Mouse (Mus musculus) stomach, embryonic 16.5 days (tissue): ENCODE data around the gene AI661453. TPM values are rescaled to one million over a fixed set of nuclear protein-coding genes. Genes with fewer than 3 reads are reported as not detected.

Source experiments
- ATAC-seq: fragments of 200-750 bp; cut with Nextera tagmentation; 2 replicates; pipeline ENCODE4 v1.8.0; 2017; ENCODE audit warnings: moderate number of reproducible peaks, moderate TSS enrichment; ENCODE audit not compliant: insufficient read depth, low FRiP score
- H3K27ac ChIP-seq: fragments of 300-500 bp; sonication (generic); 2 replicates; pipeline ENCODE4 v1.5.1; 2014; ENCODE audit warnings: low read length
- H3K27me3 ChIP-seq: fragments of 300-500 bp; sonication (generic); 2 replicates; pipeline ENCODE4 v1.6.1; 2014; ENCODE audit warnings: low read length, control low read depth, mixed read lengths; ENCODE audit not compliant: control insufficient read depth, insufficient read depth
- H3K36me3 ChIP-seq: fragments of 300-500 bp; sonication (generic); 2 replicates; pipeline ENCODE4 v1.6.1; 2014; ENCODE audit warnings: low read length; ENCODE audit not compliant: control insufficient read depth, insufficient read depth
- H3K4me1 ChIP-seq: fragments of 300-500 bp; sonication (generic); 2 replicates; pipeline ENCODE4 v1.6.1; 2014; ENCODE audit warnings: low read length, control low read depth, mixed read lengths; ENCODE audit not compliant: control insufficient read depth, insufficient read depth
- H3K4me2 ChIP-seq: fragments of 300-500 bp; sonication (generic); 2 replicates; pipeline ENCODE4 v1.6.1; 2014; ENCODE audit warnings: low read depth, low read length, mixed read lengths
- H3K4me3 ChIP-seq: fragments of 300-500 bp; sonication (generic); replicated peaks from 2 replicates; pipeline ENCODE4 v1.5.1; 2014; ENCODE audit warnings: mild to moderate bottlenecking, low read length
- H3K9ac ChIP-seq: fragments of 300-500 bp; sonication (generic); 2 replicates; pipeline ENCODE4 v1.6.1; 2014; ENCODE audit warnings: low read length
- H3K9me3 ChIP-seq: fragments of 300-500 bp; sonication (generic); replicated peaks from 2 replicates; pipeline ENCODE4 v1.6.1; 2016; ENCODE audit warnings: low read length, control low read depth; ENCODE audit not compliant: control insufficient read depth
- WGBS: fragments of 180-500 bp; shearing (Covaris S2); extraction: QIAGEN DNeasy Blood & Tissue Kit; methylation state at CpG from one replicate; pipeline ENCODE4 v1.1.7; 2014; 5-methylcytosine and 5-hydroxymethylcytosine counted together
- polyA plus RNA-seq: library from polyadenylated mRNA; unstranded; fragments of >200 nt; fragmentation: Nextera tagmentation; extraction: Ambion mirVana; gene quantifications from 2 replicates; pipeline ENCODE4 v1.2.1, GENCODE M21; 2015

AI661453 gene
- polyA plus RNA-seq, 1 experiment from 2014 or later: 5.1 TPM

- WGBS: 31% methylated on average over 8 of the region's 8 CpGs
- Histone ChIP-seq H3K4me2 (0 out of 2 replicates have a peak overlapping the region, but pooled peaks have one; percentile 11), H3K9ac (peak overlapping the region; percentile 54; the same call in 1 of the 2 replicates), H3K4me3 (no peak overlapping the region), H3K27ac (peak overlapping the region; percentile 86), H3K36me3 (no peaks in the 10 kb centered on the region), H3K27me3 (no peaks in the 10 kb centered on the region), H3K4me1 (peaks cover 38% of the 10 kb centered on the region), H3K9me3 (no peaks in the 10 kb centered on the region)
- peak; percentile 1; the same call in 1 of the 2 replicates for ATAC-seq
Measured at GRCm38 (mm10) chr17:47448523-47449372, 12.3 kb downstream of the AI661453 start.

GRCm38 (mm10) chr17:47449432-47449831 lies 13.0 kb downstream of the AI661453 start:
- Histone ChIP-seq H3K27me3 (no peaks in the 10 kb centered on the region), H3K9me3 (no peaks in the 10 kb centered on the region), H3K4me3 (no peak overlapping the region), H3K27ac (peak overlapping the region; percentile 86), H3K4me1 (peaks cover 41% of the 10 kb centered on the region), H3K36me3 (no peaks in the 10 kb centered on the region), H3K4me2 (0 out of 2 replicates have a peak overlapping the region, but pooled peaks have one; percentile 11), H3K9ac (peak overlapping the region; percentile 54; the same call in 1 of the 2 replicates)
- ATAC-seq: no peak
- WGBS: 59% methylated on average over 5 of the region's 5 CpGs

DNA sequence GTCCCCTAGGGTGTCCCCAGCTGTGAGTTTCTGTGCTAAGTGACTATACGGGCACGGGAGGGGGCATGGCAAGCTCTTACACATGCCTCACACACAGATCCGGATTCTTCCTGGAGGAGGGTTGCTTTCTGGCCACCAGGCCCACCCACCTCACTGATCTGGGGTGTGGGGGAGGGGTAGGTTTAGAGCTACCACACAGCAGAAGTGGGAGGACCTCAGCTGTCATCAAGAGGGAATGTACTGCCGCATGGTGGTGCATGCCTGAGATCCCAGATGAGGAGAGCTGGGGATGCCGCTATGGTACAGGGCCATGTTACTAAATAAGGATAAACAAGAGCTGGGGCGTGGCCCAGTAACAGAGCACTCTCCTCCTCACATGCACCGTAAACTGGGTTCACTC lies 13.8 kb downstream of the AI661453 start:
- ATAC-seq: peak; percentile 27
- Histone ChIP-seq H3K4me1 (peaks cover 41% of the 10 kb centered on the region), H3K9ac (no peak overlapping the region), H3K36me3 (no peaks in the 10 kb centered on the region), H3K27ac (peak overlapping the region; percentile 86), H3K27me3 (no peaks in the 10 kb centered on the region), H3K4me3 (no peak overlapping the region), H3K4me2 (no peak overlapping the region), H3K9me3 (no peaks in the 10 kb centered on the region)
- 29% methylated on average over 7 of the region's 7 CpGs for WGBS

GRCm38 (mm10) chr17:47450880-47451565 lies 14.6 kb downstream of the AI661453 start:
- H3K27me3 ChIP-seq: no peaks in the 10 kb centered on the region
- no peaks in the 10 kb centered on the region for H3K9me3 ChIP-seq
- H3K27ac ChIP-seq: peak overlapping the region; percentile 69
- 61% methylated on average over 12 of the region's 12 CpGs for WGBS
- H3K4me1 ChIP-seq: peaks cover 41% of the 10 kb centered on the region
- no peak overlapping the region for H3K4me3 ChIP-seq
- no peaks in the 10 kb centered on the region for H3K36me3 ChIP-seq
- H3K9ac ChIP-seq: peak overlapping the region; percentile 9; the same call in 1 of the 2 replicates
- ATAC-seq: peak; percentile 78
- H3K4me2 ChIP-seq: no peak overlapping the region

- no peaks in the 10 kb centered on the region for H3K9me3 ChIP-seq
- H3K27ac ChIP-seq: no peak overlapping the region
- no peak for ATAC-seq
Measured at GRCm38 (mm10) chr17:47452886-47453285, 16.5 kb downstream of the AI661453 start.

GRCm38 (mm10) chr17:47454675-47455074 lies 18.3 kb downstream of the AI661453 start:
- Histone ChIP-seq H3K36me3 (no peaks in the 10 kb centered on the region), H3K27ac (no peak overlapping the region; the same call in 1 of the 2 replicates), H3K27me3 (no peaks in the 10 kb centered on the region), H3K9ac (no peak overlapping the region), H3K4me1 (peaks cover 24% of the 10 kb centered on the region), H3K4me2 (no peak overlapping the region), H3K4me3 (no peak overlapping the region), H3K9me3 (no peaks in the 10 kb centered on the region)
- ATAC-seq: 0 out of 2 replicates have a peak, but pooled peaks have one; percentile 4
- WGBS: 42% methylated on average over 8 of the region's 8 CpGs

More at GRCm38 (mm10) chr17:47452886-47453285, 16.5 kb downstream of the AI661453 start:
- no peaks in the 10 kb centered on the region for H3K27me3 ChIP-seq
- no peak overlapping the region for H3K4me3 ChIP-seq
- 44% methylated on average over 7 of the region's 7 CpGs for WGBS
- H3K9ac ChIP-seq: 0 out of 2 replicates have a peak overlapping the region, but pooled peaks have one; percentile 16
- H3K4me2 ChIP-seq: no peak overlapping the region
- peaks cover 41% of the 10 kb centered on the region for H3K4me1 ChIP-seq
- H3K36me3 ChIP-seq: no peaks in the 10 kb centered on the region

GRCm38 (mm10) chr17:47458310-47458709 lies 21.9 kb downstream of the AI661453 start:
- H3K4me1 ChIP-seq: peaks cover 16% of the 10 kb centered on the region
- H3K36me3 ChIP-seq: no peaks in the 10 kb centered on the region
- no peak overlapping the region for H3K27ac ChIP-seq
- H3K9ac ChIP-seq: no peak overlapping the region
- H3K27me3 ChIP-seq: no peaks in the 10 kb centered on the region
- no peaks in the 10 kb centered on the region for H3K9me3 ChIP-seq
- no peak overlapping the region for H3K4me2 ChIP-seq
- H3K4me3 ChIP-seq: no peak overlapping the region
- 76% methylated on average over 13 of the region's 13 CpGs for WGBS
- no peak for ATAC-seq

- no peak for ATAC-seq
- no peaks in the 10 kb centered on the region for H3K36me3 ChIP-seq
Measured at GRCm38 (mm10) chr17:47458936-47459335, 22.5 kb downstream of the AI661453 start.

More at GRCm38 (mm10) chr17:47458936-47459335, 22.5 kb downstream of the AI661453 start:
- no peak overlapping the region for H3K9ac ChIP-seq
- peaks cover 21% of the 10 kb centered on the region for H3K4me1 ChIP-seq
- H3K27me3 ChIP-seq: no peaks in the 10 kb centered on the region
- 81% methylated on average over 2 of the region's 2 CpGs for WGBS
- H3K4me3 ChIP-seq: no peak overlapping the region
- H3K27ac ChIP-seq: no peak overlapping the region
- H3K9me3 ChIP-seq: no peaks in the 10 kb centered on the region
- no peak overlapping the region for H3K4me2 ChIP-seq
